Mouse (Mus musculus) adrenal gland, adult 8-10 months (tissue): ENCODE measurements at regions not wholly inside any gene's neighbourhood (a gene's known extent, or its start where the extent isn't known, plus 50 kb on each side); places are given as distances from the start of the nearest gene placed in this dataset.

Experiments used
- DNase-seq: peaks from one replicate; pipeline ENCODE4 v3.0.0; 2022

- peak; percentile 27 for DNase-seq
Measured at GRCm38 (mm10) chr16:95811092-95811491, 109.2 kb downstream of the Ets2 start.

GRCm38 (mm10) chr16:95809127-95809876 is 107.4 kb downstream of the Ets2 start:
- no peak for DNase-seq

GRCm38 (mm10) chr16:95806510-95806909 is 104.6 kb downstream of the Ets2 start:
- no peak for DNase-seq

GRCm38 (mm10) chr16:95804199-95804598 is 102.3 kb downstream of the Ets2 start:
- DNase-seq = no peak

GRCm38 (mm10) chr16:95802641-95803040 is 100.8 kb downstream of the Ets2 start:
- no peak for DNase-seq

- DNase-seq = no peak
Measured at GRCm38 (mm10) chr16:95802207-95802606, 100.3 kb downstream of the Ets2 start.

- no peak for DNase-seq
Measured at GRCm38 (mm10) chr16:95800911-95801442, 99.1 kb downstream of the Ets2 start.

- no peak for DNase-seq
Measured at GRCm38 (mm10) chr16:95798582-95798981, 96.7 kb downstream of the Ets2 start.

- DNase-seq = no peak
Measured at GRCm38 (mm10) chr16:95798099-95798498, 96.2 kb downstream of the Ets2 start.

GRCm38 (mm10) chr16:95797141-95797540 is 95.3 kb downstream of the Ets2 start:
- no peak for DNase-seq

- no peak for DNase-seq
Measured at GRCm38 (mm10) chr16:95794876-95795275, 93.0 kb downstream of the Ets2 start.

- DNase-seq = no peak
Measured at GRCm38 (mm10) chr16:95794281-95794727, 92.4 kb downstream of the Ets2 start.

- no peak for DNase-seq
Measured at GRCm38 (mm10) chr16:95790691-95791090, 88.8 kb downstream of the Ets2 start.

GRCm38 (mm10) chr16:95789548-95789947 is 87.7 kb downstream of the Ets2 start:
- DNase-seq = no peak

GRCm38 (mm10) chr16:95781681-95782080 is 79.8 kb downstream of the Ets2 start:
- no peak for DNase-seq

- no peak for DNase-seq
Measured at GRCm38 (mm10) chr16:95780431-95780830, 78.6 kb downstream of the Ets2 start.

GRCm38 (mm10) chr16:95778845-95779722 is 77.2 kb downstream of the Ets2 start:
- no peak for DNase-seq

GRCm38 (mm10) chr16:95778173-95778572 is 76.3 kb downstream of the Ets2 start:
- no peak for DNase-seq

GRCm38 (mm10) chr16:95776610-95777363 is 74.9 kb downstream of the Ets2 start:
- no peak for DNase-seq

GRCm38 (mm10) chr16:95776010-95776409 is 74.1 kb downstream of the Ets2 start:
- no peak for DNase-seq

- DNase-seq = no peak
Measured at GRCm38 (mm10) chr16:95775361-95775760, 73.5 kb downstream of the Ets2 start.

GRCm38 (mm10) chr16:95773151-95773550 is 71.3 kb downstream of the Ets2 start:
- no peak for DNase-seq
